21 mouse cellular contexts compared by ENCODE assay signal in the genomic region with DNA sequence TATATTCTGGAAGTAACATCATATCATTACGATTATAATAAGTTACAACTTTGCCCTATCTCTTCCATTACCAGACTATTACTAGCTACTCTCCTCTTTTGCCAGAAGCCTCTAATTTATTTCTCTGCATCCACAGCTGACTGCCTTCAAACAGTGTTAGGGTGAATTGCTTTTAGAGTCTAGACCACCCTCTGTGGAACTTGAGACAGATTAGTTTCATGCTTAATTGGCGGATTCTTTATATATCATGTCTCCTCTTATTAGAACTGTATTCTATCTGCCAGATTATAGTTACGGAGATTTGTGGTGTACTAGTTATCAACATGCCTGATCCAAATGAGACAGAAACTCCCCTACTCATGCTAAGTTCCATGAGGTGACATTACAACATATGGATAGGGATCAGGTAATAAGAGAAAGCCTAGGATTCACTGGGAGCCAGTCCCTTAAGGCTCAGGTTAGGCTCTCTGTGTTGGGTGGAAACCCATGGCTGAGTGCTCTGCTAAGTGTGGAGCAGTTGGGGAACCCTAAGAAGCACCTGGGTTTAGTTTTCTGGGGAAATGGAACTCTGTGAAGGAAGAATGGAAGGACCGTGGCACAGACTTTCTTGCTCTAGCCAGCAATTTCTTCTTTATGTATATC.
DNase-seq lines count a peak whose midpoint lies in the region; ATAC-seq lines count a peak whose summit lies in the region.
"Had no signal": no experiment of that assay in that cellular context is flagged by ENCODE, and none has a peak within 500 bp of the region (broad histone marks: within the 10 kb centered on the region; RNA-seq: fewer than 3 reads in every experiment).

No protein-coding gene starts in this region.

- DNase-seq in kidney, postnatal 4 days: no peak
- DNase-seq in kidney, adult 8-10 months: no peak
- DNase-seq: adrenal gland, adult 2 months; adrenal gland, postnatal 10 days; adrenal gland, postnatal 25 days; cerebellum, adult 11 months; cerebellum, adult 18-20 months; cerebellum, adult 8-10 months; cerebellum, adult 9-11 months; cerebellum, postnatal 14 days; cerebellum, postnatal 36 days; embryo, embryonic 11 days had no signal

- 61% methylated on average over 4 of the region's 4 CpGs for WGBS in kidney, embryonic 14.5 days
- 70% methylated on average over 4 of the region's 4 CpGs for WGBS in kidney, embryonic 16.5 days

- H3K27ac ChIP-seq in kidney, embryonic 14.5 days (ENCODE audit: low read depth, low read length): no peak overlapping the region
- H3K27ac ChIP-seq in kidney, embryonic 16.5 days (ENCODE audit: low read length): no peak overlapping the region
- H3K27ac ChIP-seq: embryonic facial prominence, embryonic 13.5 days; embryonic facial prominence, embryonic 15.5 days; forebrain, embryonic 10.5 days; forebrain, embryonic 12.5 days had no signal

- no peaks in the 10 kb centered on the region for H3K36me3 ChIP-seq in kidney, embryonic 14.5 days (ENCODE audit: control insufficient read depth, insufficient read depth, low read length)
- H3K36me3 ChIP-seq in kidney, embryonic 16.5 days (ENCODE audit: insufficient read depth, low read length): no peaks in the 10 kb centered on the region
- H3K36me3 ChIP-seq: embryonic facial prominence, embryonic 13.5 days; embryonic facial prominence, embryonic 15.5 days; forebrain, embryonic 10.5 days; forebrain, embryonic 12.5 days had no signal

- no peak overlapping the region for H3K4me3 ChIP-seq in kidney, embryonic 14.5 days (ENCODE audit: low read length)
- H3K4me3 ChIP-seq in kidney, embryonic 16.5 days (ENCODE audit: low read length): no peak overlapping the region
- H3K4me3 ChIP-seq: embryonic facial prominence, embryonic 13.5 days; embryonic facial prominence, embryonic 15.5 days; erythroblast, embryonic 14.5 days; forebrain, embryonic 10.5 days; forebrain, embryonic 12.5 days had no signal

- no peaks in the 10 kb centered on the region for H3K4me1 ChIP-seq in kidney, embryonic 14.5 days (ENCODE audit: control insufficient read depth, insufficient read depth, low read length)
- H3K4me1 ChIP-seq in kidney, embryonic 16.5 days (ENCODE audit: insufficient read depth, low read length): no peaks in the 10 kb centered on the region
- H3K4me1 ChIP-seq: embryonic facial prominence, embryonic 13.5 days; embryonic facial prominence, embryonic 15.5 days; forebrain, embryonic 10.5 days; forebrain, embryonic 12.5 days had no signal

- H3K27me3 ChIP-seq in kidney, embryonic 14.5 days (ENCODE audit: control insufficient read depth, insufficient read depth, low read length): no peaks in the 10 kb centered on the region
- H3K27me3 ChIP-seq in kidney, embryonic 16.5 days (ENCODE audit: insufficient read depth, low read length): no peaks in the 10 kb centered on the region
- H3K27me3 ChIP-seq: embryonic facial prominence, embryonic 13.5 days; embryonic facial prominence, embryonic 15.5 days; forebrain, embryonic 12.5 days had no signal

- peak; percentile 81 for ATAC-seq in kidney, embryonic 14.5 days (ENCODE audit: low FRiP score, low TSS enrichment)
- peak; percentile 57; the same call in 1 of the 2 replicates for ATAC-seq in kidney, embryonic 16.5 days (ENCODE audit: low FRiP score, low TSS enrichment)
- ATAC-seq: forebrain, embryonic 14.5 days; forebrain, embryonic 16.5 days had no signal

- H3K9ac ChIP-seq in kidney, embryonic 14.5 days (ENCODE audit: low read depth, low read length): no peak overlapping the region
- no peak overlapping the region for H3K9ac ChIP-seq in kidney, embryonic 16.5 days (replicated peaks; ENCODE audit: low read length)
- H3K9ac ChIP-seq: embryonic facial prominence, embryonic 13.5 days; embryonic facial prominence, embryonic 15.5 days; forebrain, embryonic 12.5 days had no signal

- H3K4me2 ChIP-seq in kidney, embryonic 14.5 days (replicated peaks; ENCODE audit: low read depth, low read length): no peak overlapping the region
- no peak overlapping the region for H3K4me2 ChIP-seq in kidney, embryonic 16.5 days (replicated peaks; ENCODE audit: low read depth, low read length)
- H3K4me2 ChIP-seq: embryonic facial prominence, embryonic 13.5 days; embryonic facial prominence, embryonic 15.5 days; forebrain, embryonic 12.5 days had no signal

- no peaks in the 10 kb centered on the region for H3K9me3 ChIP-seq in kidney, embryonic 14.5 days (ENCODE audit: control insufficient read depth, low read length)
- no peaks in the 10 kb centered on the region for H3K9me3 ChIP-seq in kidney, embryonic 16.5 days (ENCODE audit: low read length)
- H3K9me3 ChIP-seq: embryonic facial prominence, embryonic 13.5 days; embryonic facial prominence, embryonic 15.5 days; forebrain, embryonic 10.5 days; forebrain, embryonic 12.5 days had no signal
